Comparison of ENCODE assay signal across 13 mouse cellular contexts in the genomic region with DNA sequence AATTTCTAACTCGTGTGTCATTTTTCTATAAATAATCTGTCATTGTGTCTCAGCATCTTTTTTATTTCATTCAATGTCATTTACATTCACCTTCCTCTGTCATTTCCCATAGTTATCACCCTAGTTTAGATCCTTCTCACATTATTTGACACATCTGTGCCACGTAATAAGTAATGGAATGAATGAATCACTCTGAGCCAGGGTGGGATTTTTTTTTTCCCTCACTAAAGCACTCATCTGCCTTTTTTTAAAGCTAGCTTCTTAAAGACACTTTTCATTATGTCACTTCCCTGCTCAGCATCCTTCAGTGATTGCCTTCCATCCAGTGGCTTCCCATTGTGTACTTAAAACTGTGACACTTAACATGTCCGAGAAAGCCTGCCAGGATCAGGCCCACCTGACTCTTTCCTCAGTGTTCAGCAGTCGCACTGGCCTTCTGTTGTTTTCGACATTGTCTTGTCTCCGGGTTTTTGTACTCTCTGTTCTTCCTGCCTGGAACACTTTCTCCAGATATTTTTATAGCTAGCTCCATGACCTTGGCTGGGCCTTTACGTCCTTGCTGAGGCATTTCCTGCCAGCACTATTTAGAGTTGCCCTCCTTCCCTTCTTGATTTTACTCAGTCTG. TPM values are rescaled to one million over a fixed set of nuclear protein-coding genes. Genes with fewer than 3 reads are reported as not detected.
DNase-seq lines count a peak whose midpoint lies in the region; ATAC-seq lines count a peak whose summit lies in the region.
"Had no signal": no experiment of that assay in that cellular context is flagged by ENCODE, and none has a peak within 500 bp of the region (broad histone marks: within the 10 kb centered on the region; RNA-seq: fewer than 3 reads in every experiment).

No protein-coding gene starts in this region.

- H3K9ac ChIP-seq in forebrain, embryonic 12.5 days: no peak overlapping the region
- H3K9ac ChIP-seq in neural tube, embryonic 13.5 days: no peak overlapping the region
- no peak overlapping the region for H3K9ac ChIP-seq in heart, embryonic 15.5 days
- H3K9ac ChIP-seq in neural tube, embryonic 15.5 days (replicated peaks): no peak overlapping the region
- H3K9ac ChIP-seq: embryonic facial prominence, embryonic 15.5 days; limb, embryonic 13.5 days had no signal

- H3K9me3 ChIP-seq in forebrain, embryonic 12.5 days: no peaks in the 10 kb centered on the region
- H3K9me3 ChIP-seq in forebrain, embryonic 10.5 days: 0 out of 2 replicates have a peak, but pooled peaks cover 5% of the 10 kb centered on the region
- H3K9me3 ChIP-seq in neural tube, embryonic 13.5 days: no peaks in the 10 kb centered on the region
- H3K9me3 ChIP-seq in heart, embryonic 15.5 days (replicated peaks): no peaks in the 10 kb centered on the region
- H3K9me3 ChIP-seq in neural tube, embryonic 15.5 days (replicated peaks): no peaks in the 10 kb centered on the region
- H3K9me3 ChIP-seq: embryonic facial prominence, embryonic 15.5 days; limb, embryonic 13.5 days had no signal

- H3K27me3 ChIP-seq in forebrain, embryonic 12.5 days: peaks cover 13% of the 10 kb centered on the region
- peaks cover 33% of the 10 kb centered on the region for H3K27me3 ChIP-seq in forebrain, embryonic 10.5 days (ENCODE audit: poor library complexity, severe bottlenecking)
- peaks cover 13% of the 10 kb centered on the region for H3K27me3 ChIP-seq in neural tube, embryonic 13.5 days
- peaks cover 7% of the 10 kb centered on the region for H3K27me3 ChIP-seq in heart, embryonic 15.5 days
- H3K27me3 ChIP-seq in neural tube, embryonic 15.5 days (replicated peaks): no peaks in the 10 kb centered on the region

- peak overlapping the region; percentile 15; the same call in 1 of the 2 replicates for H3K4me2 ChIP-seq in forebrain, embryonic 12.5 days
- H3K4me2 ChIP-seq in neural tube, embryonic 13.5 days: peak overlapping the region; percentile 33; the same call in 1 of the 2 replicates
- H3K4me2 ChIP-seq in heart, embryonic 15.5 days: 0 out of 2 replicates have a peak overlapping the region, but pooled peaks have one; percentile 21
- peak overlapping the region; percentile 34 for H3K4me2 ChIP-seq in neural tube, embryonic 15.5 days
- H3K4me2 ChIP-seq: embryonic facial prominence, embryonic 15.5 days; limb, embryonic 13.5 days had no signal

- no peak for DNase-seq in forebrain, embryonic 10.5 days (ENCODE audit: extremely low spot score, low spot score)
- no peak for DNase-seq in neural tube, embryonic 10.5 days (ENCODE audit: extremely low spot score, low spot score)
- DNase-seq in layer of hippocampus, postnatal 10 days (ENCODE audit: low spot score in 2 of 2): no peak
- DNase-seq in frontal cortex, postnatal 14 days (ENCODE audit: low spot score in 2 of 2): no peak
- DNase-seq: retina, postnatal 1 day had no signal

- peak overlapping the region; percentile 42; the same call in 1 of the 2 replicates for H3K27ac ChIP-seq in forebrain, embryonic 12.5 days
- H3K27ac ChIP-seq in forebrain, embryonic 10.5 days: no peak overlapping the region
- no peak overlapping the region; the same call in 1 of the 2 replicates for H3K27ac ChIP-seq in neural tube, embryonic 13.5 days (replicated peaks)
- peak overlapping the region; percentile 63 for H3K27ac ChIP-seq in heart, embryonic 15.5 days
- 0 out of 2 replicates have a peak overlapping the region, but pooled peaks have one; percentile 23 for H3K27ac ChIP-seq in neural tube, embryonic 15.5 days (replicated peaks)
- H3K27ac ChIP-seq: embryonic facial prominence, embryonic 15.5 days; limb, embryonic 13.5 days had no signal

- H3K36me3 ChIP-seq in forebrain, embryonic 12.5 days (replicated peaks): no peaks in the 10 kb centered on the region
- no peaks in the 10 kb centered on the region for H3K36me3 ChIP-seq in forebrain, embryonic 10.5 days (replicated peaks)
- H3K36me3 ChIP-seq in neural tube, embryonic 13.5 days: no peaks in the 10 kb centered on the region
- no peaks in the 10 kb centered on the region for H3K36me3 ChIP-seq in heart, embryonic 15.5 days
- H3K36me3 ChIP-seq in neural tube, embryonic 15.5 days: no peaks in the 10 kb centered on the region
- H3K36me3 ChIP-seq: embryonic facial prominence, embryonic 15.5 days; limb, embryonic 13.5 days had no signal

- 0 out of 2 replicates have a peak, but pooled peaks cover 2% of the 10 kb centered on the region for H3K4me1 ChIP-seq in forebrain, embryonic 12.5 days
- H3K4me1 ChIP-seq in forebrain, embryonic 10.5 days: peaks cover 11% of the 10 kb centered on the region
- peaks cover 4% of the 10 kb centered on the region for H3K4me1 ChIP-seq in neural tube, embryonic 13.5 days (replicated peaks)
- peaks cover 5% of the 10 kb centered on the region; the same call in 1 of the 2 replicates for H3K4me1 ChIP-seq in heart, embryonic 15.5 days (replicated peaks)
- H3K4me1 ChIP-seq in neural tube, embryonic 15.5 days: peaks cover 2% of the 10 kb centered on the region; the same call in 1 of the 2 replicates
- H3K4me1 ChIP-seq: embryonic facial prominence, embryonic 15.5 days; limb, embryonic 13.5 days had no signal

- no peak for ATAC-seq in forebrain, embryonic 12.5 days (ENCODE audit: low FRiP score)
- no peak for ATAC-seq in neural tube, embryonic 13.5 days (ENCODE audit: low read depth)
- ATAC-seq in heart, embryonic 15.5 days (replicated peaks; ENCODE audit: insufficient number of reproducible peaks, insufficient read depth, low FRiP score, low read depth): no peak; the same call in 1 of the 2 replicates
- no peak for ATAC-seq in neural tube, embryonic 15.5 days (ENCODE audit: low FRiP score)
- ATAC-seq: inflammation-experienced regulatory T-cells, adult 6 months had no signal

- H3K4me3 ChIP-seq in forebrain, embryonic 12.5 days (replicated peaks): no peak overlapping the region
- no peak overlapping the region for H3K4me3 ChIP-seq in forebrain, embryonic 10.5 days
- no peak overlapping the region for H3K4me3 ChIP-seq in neural tube, embryonic 13.5 days
- no peak overlapping the region for H3K4me3 ChIP-seq in heart, embryonic 15.5 days
- no peak overlapping the region for H3K4me3 ChIP-seq in neural tube, embryonic 15.5 days (replicated peaks)
- H3K4me3 ChIP-seq: embryonic facial prominence, embryonic 15.5 days; limb, embryonic 13.5 days; megakaryocyte, embryonic 14.5 days had no signal

- 61% methylated on average over 7 of the region's 7 CpGs for WGBS in forebrain, embryonic 12.5 days
- WGBS in forebrain, embryonic 10.5 days: 78% methylated on average over 7 of the region's 7 CpGs
- 53% methylated on average over 7 of the region's 7 CpGs for WGBS in neural tube, embryonic 13.5 days
- WGBS in heart, embryonic 15.5 days: 36% methylated on average over 7 of the region's 7 CpGs
- 49% methylated on average over 7 of the region's 7 CpGs for WGBS in neural tube, embryonic 15.5 days

RNA-seq across cellular contexts. Expression of a gene that starts 3.2 kb away (rescaled TPM):
- polyA plus RNA-seq in forebrain, embryonic 12.5 days (2016; fragmentation: Nextera tagmentation; extraction: Ambion mirVana): 2.5 and 2.8 TPM in 2 replicates
- 0.12 TPM in 2 replicates for polyA plus RNA-seq in forebrain, embryonic 10.5 days (2016; fragmentation: Nextera tagmentation; extraction: Ambion mirVana)
- 1.7 and 1.8 TPM in 2 replicates for polyA plus RNA-seq in neural tube, embryonic 13.5 days (2015; fragmentation: Nextera tagmentation; extraction: Ambion mirVana)
- polyA plus RNA-seq in heart, embryonic 15.5 days (2015; fragmentation: Nextera tagmentation; extraction: Ambion mirVana): 1.9 and 2.3 TPM in 2 replicates
- 2.8 and 3.1 TPM in 2 replicates for polyA plus RNA-seq in neural tube, embryonic 15.5 days (2015; fragmentation: Nextera tagmentation; extraction: Ambion mirVana)
- total RNA-seq in layer of hippocampus, postnatal 10 days (2021): 1 to 10 TPM; 3.9 to 5.5 TPM

RNA-seq across cellular contexts. Expression of a gene that starts 53.8 kb away (rescaled TPM):
- 0.29 and 0.33 TPM in 2 replicates for polyA plus RNA-seq in forebrain, embryonic 12.5 days (2016; fragmentation: Nextera tagmentation; extraction: Ambion mirVana)
- not detected in 2 replicates for polyA plus RNA-seq in forebrain, embryonic 10.5 days (2016; fragmentation: Nextera tagmentation; extraction: Ambion mirVana)
- not detected in 2 replicates for polyA plus RNA-seq in neural tube, embryonic 13.5 days (2015; fragmentation: Nextera tagmentation; extraction: Ambion mirVana)
- 0.19 TPM in 1 of 2 replicates, not detected in the other for polyA plus RNA-seq in heart, embryonic 15.5 days (2015; fragmentation: Nextera tagmentation; extraction: Ambion mirVana)
- polyA plus RNA-seq in neural tube, embryonic 15.5 days (2015; fragmentation: Nextera tagmentation; extraction: Ambion mirVana): 0.23 TPM in 1 of 2 replicates, not detected in the other
- total RNA-seq in layer of hippocampus, postnatal 10 days (2021): not detected
- polyA plus RNA-seq: embryonic facial prominence, embryonic 15.5 days; limb, embryonic 13.5 days had no signal

Comparison
In these comparisons a context has a peak if more than half of its experiments do, and no peak if none do; other contexts are left out.
1. H3K27ac ChIP-seq: peak in forebrain, embryonic 12.5 days (single experiment), heart, embryonic 15.5 days (single experiment) and neural tube, embryonic 15.5 days (single experiment); none in forebrain, embryonic 10.5 days (single experiment) and neural tube, embryonic 13.5 days (single experiment).
2. Peak in every context shown above with its lines, with median percentiles within 50 percentile points of each other: H3K4me2 ChIP-seq.